Mouse (Mus musculus): ENCODE data around the gene Dscaml1.

Dscaml1 gene

GRCm38 (mm10) chr9:45451346-45451745, 24.9 kb downstream of the Dscaml1 start:
- DNase-seq (ENCODE audit: extremely low read depth, insufficient read length, low spot score) = no peak

GRCm38 (mm10) chr9:45454032-45454431, 27.6 kb downstream of the Dscaml1 start:
- DNase-seq (ENCODE audit: extremely low read depth, insufficient read length, low spot score) = no peak

DNA sequence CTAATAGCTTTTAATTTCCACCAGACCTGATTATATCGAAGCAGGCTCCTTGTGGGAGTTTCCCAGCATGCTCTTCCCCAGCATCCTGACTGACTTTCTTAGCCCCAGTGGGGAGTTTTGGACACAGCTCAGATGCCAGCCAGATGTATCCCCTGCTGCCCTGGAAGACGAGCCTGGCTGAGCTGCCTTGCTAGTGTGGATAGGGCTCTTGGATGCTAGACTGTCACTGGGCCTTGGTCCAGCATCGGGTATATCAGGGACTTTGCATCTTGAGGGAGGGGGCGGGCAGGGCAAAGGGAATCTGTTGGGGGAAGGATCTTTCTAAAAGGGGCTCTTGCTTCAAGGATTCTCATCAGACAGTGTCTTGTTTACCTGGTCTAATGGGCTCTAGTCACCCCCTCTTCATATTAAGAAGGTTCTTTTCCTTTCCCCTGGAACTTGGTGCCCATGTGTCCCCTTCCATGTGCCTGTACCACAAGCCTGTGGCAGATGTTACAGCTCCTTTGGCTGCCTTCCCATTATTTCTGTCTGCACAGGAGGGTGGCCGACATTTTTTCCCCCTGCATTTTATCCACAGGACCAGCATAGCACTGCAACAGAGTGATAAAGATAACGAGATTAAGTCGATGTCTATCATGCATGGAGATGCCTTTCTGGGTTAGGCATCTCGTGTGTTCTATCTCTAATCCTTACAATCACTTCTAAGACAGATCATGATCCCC, 28.6 kb downstream of the Dscaml1 start:
- DNase-seq (ENCODE audit: extremely low read depth, insufficient read length, low spot score) = no peak

- no peak for DNase-seq (ENCODE audit: extremely low read depth, insufficient read length, low spot score)
Measured at GRCm38 (mm10) chr9:45457200-45457599, 30.8 kb downstream of the Dscaml1 start.

DNA sequence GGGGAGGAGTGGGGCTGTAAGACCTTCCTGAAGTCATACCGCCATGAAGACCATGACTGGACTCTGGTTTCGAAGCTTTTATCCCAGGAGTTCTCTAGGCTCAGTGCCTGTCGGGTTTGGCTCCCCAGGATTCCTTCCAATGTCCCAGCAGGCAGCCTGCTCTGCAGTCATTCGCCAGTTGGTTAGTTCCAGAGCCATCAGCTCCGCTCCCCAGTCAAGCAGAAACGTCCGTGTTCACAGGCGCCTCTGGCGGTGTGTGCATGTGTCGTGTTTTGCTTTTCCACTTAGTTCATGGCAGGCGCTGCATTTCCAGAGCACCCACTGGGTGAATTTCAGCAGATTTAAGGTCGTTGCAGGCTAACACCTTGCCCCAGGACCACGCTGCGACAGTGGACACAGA, 31.9 kb downstream of the Dscaml1 start:
- no peak for DNase-seq (ENCODE audit: extremely low read depth, insufficient read length, low spot score)

DNA sequence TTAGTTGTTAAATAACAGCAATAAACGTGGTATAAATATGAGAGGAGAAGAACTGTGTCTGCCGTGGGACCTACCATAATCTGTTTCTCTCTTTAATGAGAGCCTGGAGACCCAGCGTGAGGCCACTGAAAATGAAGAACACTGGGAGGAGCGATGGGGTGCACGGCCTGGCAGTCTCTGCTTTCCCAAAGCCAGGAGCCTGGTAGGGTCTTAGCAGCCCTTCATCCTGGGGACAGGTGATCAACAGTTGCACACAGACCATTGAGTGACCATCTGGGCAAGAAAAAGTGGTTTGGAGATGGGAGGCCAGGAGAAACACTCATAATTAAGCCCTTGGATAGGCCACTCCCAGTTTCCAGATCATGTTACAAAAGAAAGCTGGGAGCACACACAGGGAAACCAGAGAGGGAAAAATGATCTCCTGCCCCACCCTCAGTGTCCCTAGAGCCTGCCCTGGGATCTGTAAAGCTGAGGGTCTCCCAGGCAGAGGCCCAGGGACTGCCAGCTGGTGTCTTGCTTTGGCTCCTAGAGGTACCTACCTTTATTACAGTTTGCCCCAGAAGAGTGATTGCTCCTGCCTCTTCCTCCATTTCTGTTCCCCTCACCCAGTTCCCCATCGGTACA, 39.1 kb downstream of the Dscaml1 start:
- no peak for DNase-seq (ENCODE audit: extremely low read depth, insufficient read length, low spot score)

GRCm38 (mm10) chr9:45468235-45468634, 41.8 kb downstream of the Dscaml1 start:
- no peak for DNase-seq (ENCODE audit: extremely low read depth, insufficient read length, low spot score)

- DNase-seq (ENCODE audit: extremely low read depth, insufficient read length, low spot score) = no peak
Measured at GRCm38 (mm10) chr9:45470746-45471471, 44.5 kb downstream of the Dscaml1 start.

DNA sequence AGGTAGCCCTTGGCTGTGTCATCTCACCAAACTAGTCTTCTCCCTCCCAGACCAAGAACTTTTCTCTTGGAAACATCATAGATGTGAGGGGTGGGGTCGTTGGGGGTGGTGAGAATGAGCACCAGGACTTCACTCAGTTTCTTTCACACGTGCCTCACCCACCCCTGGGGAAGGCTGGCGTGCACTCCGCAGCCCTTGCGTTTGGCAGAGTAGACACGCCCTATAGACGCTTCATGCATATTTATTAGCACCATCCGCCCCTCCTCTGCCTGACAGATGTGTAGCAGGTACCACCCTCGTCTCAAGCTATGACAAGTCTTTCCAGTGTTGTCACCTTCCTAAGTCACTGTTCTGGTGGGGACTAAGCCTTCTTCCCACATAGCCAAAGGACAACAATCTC, 45.3 kb downstream of the Dscaml1 start:
- no peak for DNase-seq (ENCODE audit: extremely low read depth, insufficient read length, low spot score)

DNA sequence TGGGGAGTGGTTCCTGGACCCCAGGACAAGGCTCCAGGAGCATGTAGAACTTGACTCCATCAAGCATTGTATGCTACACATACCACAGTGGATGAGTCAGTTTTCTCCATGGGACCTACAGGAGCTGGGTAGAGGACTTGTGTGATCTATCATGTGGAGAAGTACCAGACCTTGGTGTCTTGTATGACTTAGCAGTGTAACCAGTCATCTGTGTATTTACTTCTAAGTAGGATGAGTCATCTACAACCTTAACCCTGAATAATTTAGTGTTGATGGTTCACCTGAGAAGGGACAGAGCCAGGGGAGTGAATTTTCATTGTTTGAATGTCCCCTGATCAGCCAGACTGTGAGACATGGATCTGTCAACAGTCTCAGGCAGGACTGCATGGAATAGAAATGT, 48.4 kb downstream of the Dscaml1 start:
- DNase-seq (ENCODE audit: extremely low read depth, insufficient read length, low spot score) = no peak

DNA sequence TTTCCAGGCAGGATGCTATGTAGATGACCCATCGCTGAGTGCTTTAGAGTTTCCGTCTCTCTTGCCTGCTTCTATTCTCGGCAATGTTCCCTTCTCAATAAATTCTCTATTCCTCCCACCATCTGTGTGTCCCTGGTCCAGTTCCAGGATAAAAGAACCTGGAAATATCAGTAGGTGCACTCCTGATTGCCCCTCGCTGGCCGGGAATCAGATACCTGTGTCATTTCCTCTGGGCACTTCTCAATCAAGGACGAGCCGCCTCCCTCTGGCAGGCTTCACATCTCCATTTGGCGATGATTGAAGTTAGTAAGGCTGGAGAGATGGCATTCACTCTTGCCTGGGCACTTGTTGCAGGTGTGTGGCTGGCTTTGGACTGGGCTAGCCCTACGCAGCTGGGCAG, 54.5 kb downstream of the Dscaml1 start:
- no peak for DNase-seq (ENCODE audit: extremely low read depth, insufficient read length, low spot score)

DNA sequence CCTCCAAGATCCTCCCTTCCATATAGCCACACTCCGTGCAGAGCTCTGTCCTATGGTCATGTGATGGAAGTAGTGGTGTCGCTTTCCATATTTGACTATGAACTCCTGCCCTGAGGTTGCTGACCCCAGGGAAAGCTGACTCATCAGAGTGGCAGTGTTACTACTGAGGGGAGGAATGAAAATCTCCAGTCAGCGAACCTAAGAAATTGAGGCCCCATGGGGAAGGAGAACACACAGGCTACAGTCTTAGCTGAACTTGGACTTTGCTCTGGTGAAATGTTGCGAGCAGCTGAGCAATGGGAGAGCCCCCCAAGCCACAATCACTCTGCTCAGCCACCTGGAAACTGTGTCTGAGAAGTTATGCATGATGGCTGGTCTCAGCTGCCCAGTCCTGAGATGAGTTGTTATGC, 60.2 kb downstream of the Dscaml1 start:
- DNase-seq (ENCODE audit: extremely low read depth, insufficient read length, low spot score) = no peak

DNA sequence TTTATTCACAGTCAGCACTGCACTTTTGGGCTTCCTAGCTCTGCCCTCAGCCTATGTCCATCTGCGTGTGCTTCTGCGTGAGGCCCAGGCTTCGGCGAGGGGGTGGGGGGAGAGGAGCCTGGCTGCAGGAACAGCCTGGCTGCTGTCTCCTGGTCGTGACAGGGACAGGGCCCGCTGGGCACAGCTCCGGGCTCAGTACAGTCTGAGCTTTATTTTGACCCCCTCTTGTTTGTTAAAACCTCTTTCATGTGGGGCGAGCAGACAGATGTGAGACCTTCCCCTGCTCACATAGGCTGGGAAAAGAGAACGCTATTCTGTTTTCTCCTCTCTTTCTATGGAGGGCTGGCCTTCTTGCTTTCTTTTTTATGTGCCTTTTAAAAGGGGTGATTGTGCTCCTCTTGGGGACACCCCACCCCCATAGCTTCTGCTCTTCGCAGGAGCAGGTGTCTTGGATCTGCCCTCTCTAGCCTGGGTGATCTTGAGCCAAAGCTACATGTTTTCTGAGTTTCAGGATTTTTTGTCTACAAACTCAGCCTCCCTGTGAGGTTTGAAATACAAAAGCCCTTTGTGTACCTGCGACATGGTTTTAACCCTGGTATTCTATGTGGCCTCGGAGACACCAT, 60.9 kb downstream of the Dscaml1 start:
- DNase-seq (ENCODE audit: extremely low read depth, insufficient read length, low spot score) = no peak

DNA sequence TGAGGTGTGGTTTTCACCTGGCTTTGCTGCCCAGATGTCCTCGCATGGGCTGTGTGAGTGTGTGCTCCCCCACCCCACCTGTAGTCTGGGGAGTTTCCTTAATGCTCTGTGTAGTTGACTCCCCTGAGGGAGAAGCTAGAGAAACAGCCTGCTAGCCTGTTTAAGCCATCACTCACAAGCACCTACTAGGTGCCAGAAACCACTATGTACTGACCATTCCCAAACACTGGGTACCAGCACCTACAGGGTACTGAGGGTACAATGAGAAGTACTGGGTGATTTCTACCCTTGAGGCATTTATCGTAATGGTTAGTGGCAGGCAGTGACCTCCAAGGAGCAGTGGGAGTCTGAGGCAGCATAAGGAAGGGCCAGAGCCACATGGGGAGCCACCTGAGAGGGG, 64.5 kb downstream of the Dscaml1 start:
- DNase-seq (ENCODE audit: extremely low read depth, insufficient read length, low spot score) = no peak

DNA sequence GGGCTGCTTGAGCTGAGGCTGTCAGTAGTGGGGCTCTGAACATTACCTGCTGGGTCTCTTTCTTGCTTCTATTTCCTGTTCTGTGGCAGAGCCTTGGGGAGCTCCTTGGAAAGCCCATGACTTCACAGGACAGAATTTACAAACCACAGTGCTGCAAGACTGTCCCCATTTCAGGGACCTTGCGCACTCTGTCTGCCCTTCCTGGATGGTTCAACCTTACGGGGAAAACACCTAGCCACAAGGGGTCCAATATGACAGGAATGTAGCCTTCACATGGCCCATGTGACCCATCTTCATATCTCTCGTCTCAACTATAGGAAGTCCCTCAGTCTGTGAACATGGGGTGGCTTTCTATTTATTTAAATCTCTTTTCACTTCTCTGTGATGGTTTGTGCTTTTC, 68.5 kb downstream of the Dscaml1 start:
- DNase-seq (ENCODE audit: extremely low read depth, insufficient read length, low spot score) = no peak

- DNase-seq (ENCODE audit: extremely low read depth, insufficient read length, low spot score) = no peak
Measured at GRCm38 (mm10) chr9:45496340-45496739, 69.9 kb downstream of the Dscaml1 start.

DNA sequence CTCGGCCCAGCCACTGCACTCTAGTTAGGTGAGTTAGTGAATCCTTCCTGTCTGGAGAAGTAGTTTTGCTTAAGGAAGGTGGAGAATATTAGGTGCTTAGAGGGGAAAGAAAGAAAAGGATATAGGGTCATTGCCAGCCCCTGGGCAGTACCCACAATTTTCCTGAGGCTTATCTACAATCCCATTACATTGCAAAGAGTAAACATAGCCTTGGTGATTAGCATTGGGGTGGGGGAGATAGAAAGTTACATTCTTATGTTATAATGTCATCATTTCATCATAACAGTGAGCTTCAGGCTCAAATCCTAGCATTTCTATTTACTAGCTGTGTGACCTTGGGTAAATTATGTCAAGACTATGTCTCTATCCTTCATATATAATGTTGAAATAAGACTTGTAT, 70.5 kb downstream of the Dscaml1 start:
- no peak for DNase-seq (ENCODE audit: extremely low read depth, insufficient read length, low spot score)

DNA sequence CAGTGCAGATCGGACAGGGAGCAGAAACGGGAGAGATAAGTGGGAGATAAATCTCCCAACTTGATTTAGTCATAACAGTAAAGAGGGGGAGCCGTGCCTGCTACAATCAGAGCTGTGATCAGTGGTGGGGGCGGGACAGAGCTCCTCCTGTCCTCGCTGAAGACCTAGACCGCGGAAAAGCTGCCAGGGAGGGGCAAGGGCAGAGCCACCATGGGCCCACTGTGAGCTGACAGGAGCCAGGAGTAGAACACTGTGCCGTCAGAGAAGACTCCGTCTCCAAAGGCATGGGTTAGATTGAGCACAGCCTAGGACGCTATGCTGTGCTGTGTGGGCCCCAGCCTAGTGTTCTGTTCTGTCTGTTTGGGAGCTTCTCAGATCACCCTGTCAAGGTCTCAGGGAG, 72.8 kb downstream of the Dscaml1 start:
- no peak for DNase-seq (ENCODE audit: extremely low read depth, insufficient read length, low spot score)

- DNase-seq (ENCODE audit: extremely low read depth, insufficient read length, low spot score) = no peak
Measured at GRCm38 (mm10) chr9:45500071-45500595, 73.7 kb downstream of the Dscaml1 start.

GRCm38 (mm10) chr9:45501295-45501927, 75.0 kb downstream of the Dscaml1 start:
- no peak for DNase-seq (ENCODE audit: extremely low read depth, insufficient read length, low spot score)

All from 3134 (cell line).